Mouse (Mus musculus) embryonic stem cell, embryonic (primary cell): ENCODE results near the gene Ranbp10.

Source experiments
- CTCF ChIA-PET, 4 experiments: fragments of 300-600 bp in 2 of 4; fragments of 350-600 bp in 2 of 4; sonication (Branson Sonifier 250); formaldehyde crosslinking; loops; one replicate each; lab custom pipeline; 2022; ENCODE audit warnings: inconsistent platforms in 2 of 4; lab: Charles Lee
- POLR2A ChIA-PET, 4 experiments: fragments of 300-600 bp in 2 of 4; fragments of 350-600 bp in 2 of 4; sonication (Branson Sonifier 250); formaldehyde crosslinking; loops; one replicate each; lab custom pipeline; 2022; ENCODE audit warnings: antibody characterized with exemption in 4 of 4, inconsistent platforms in 1 of 4; lab: Charles Lee

The Ranbp10 gene

DNA sequence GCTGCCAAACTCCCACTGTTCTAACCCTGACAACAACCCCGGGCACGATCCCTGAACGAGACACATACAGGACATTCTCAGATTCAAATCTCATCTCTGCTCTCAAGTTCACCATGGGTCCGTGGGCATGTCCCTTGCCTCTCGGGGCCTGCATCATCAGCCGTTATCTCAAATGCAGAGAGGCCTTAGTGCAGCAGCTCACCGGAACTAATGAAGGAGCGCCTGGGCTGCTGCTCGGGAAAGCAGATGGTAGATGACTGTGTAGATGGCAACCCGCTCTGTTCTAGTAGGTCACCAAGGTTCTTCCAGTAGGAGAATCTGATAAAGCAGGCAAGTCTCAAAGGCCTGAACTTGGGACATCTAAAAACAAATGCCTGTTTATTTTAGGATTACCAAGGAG, 16.1 kb downstream of the Ranbp10 start:
- POLR2A ChIA-PET: interaction anchor here in 2 of 4 experiments (0.8 to 2.5 kb wide), 6 partner anchors 9 to 59 kb away, joined by 3 to 10 read pairs (median 4); partner anchors contain the start of genes Ranbp10 (in 1 of the 2) and Tsnaxip1 (in 1 of the 2)
- CTCF ChIA-PET: interaction anchor here in 1 of 4 experiments (0.6 to 1.5 kb wide), 2 partner anchors 24 to 95 kb away, joined by 3 to 4 read pairs; no protein-coding TSS in a partner anchor

DNA sequence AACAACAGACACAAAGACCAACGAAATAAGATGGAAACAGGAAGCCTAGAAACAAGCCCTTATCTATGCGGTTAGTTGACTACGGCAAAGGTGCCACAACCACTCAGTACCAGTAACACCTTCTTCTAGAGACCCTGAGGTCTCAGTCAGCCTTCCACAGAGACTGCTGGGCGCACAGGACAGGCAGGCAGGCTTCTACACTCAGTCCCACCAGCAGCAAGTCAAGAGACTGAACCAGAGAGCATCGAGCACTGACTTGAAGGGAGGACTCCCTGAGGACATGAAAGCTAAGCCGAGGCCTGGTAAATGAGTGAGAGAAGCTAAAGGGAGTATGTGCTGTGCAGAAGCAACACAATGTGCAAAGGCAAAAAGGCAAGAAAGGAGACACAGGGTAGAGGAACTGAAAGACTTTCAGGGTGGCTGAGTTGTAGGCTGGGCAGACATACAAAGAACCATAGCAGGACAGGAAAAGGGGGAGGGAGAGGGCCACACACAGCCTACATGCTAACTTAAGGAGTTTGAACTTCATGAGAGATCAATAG, 16.8 kb downstream of the Ranbp10 start:
- POLR2A ChIA-PET: interaction anchor here in 2 of 4 experiments (0.9 to 2.5 kb wide), 6 partner anchors 9 to 25 kb away, joined by 3 to 10 read pairs (median 4); partner anchors contain the start of genes Ranbp10 (in 1 of the 2) and Tsnaxip1 (in 1 of the 2)
- CTCF ChIA-PET: interaction anchor here in 1 of 4 experiments (0.6 to 1.5 kb wide), 2 partner anchors 25 to 94 kb away, joined by 3 to 4 read pairs; no protein-coding TSS in a partner anchor

DNA sequence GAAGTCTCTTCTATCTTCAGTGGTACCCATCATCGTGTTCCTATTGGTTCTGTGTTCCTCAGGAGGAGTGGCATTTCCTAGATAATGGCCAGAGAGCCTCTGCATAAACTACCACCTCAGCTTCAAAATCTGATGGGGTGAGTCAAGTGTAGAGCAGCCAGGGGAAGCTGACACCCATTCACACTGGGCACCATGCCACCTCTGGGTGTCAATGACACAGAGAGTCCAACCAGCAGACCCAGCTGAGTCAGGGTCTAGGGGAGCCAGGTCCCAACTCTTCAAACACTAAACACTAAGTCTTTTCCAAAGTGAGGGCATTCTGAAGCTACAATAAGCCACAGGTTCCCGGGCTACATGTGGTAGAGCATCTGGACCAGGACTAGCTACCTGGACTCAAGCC, 18.7 kb downstream of the Ranbp10 start:
- CTCF ChIA-PET: interaction anchor here in 2 of 4 experiments (0.9 to 1.5 kb wide), 2 partner anchors 20 to 94 kb away, joined by 4 to 6 read pairs; no protein-coding TSS in a partner anchor

DNA sequence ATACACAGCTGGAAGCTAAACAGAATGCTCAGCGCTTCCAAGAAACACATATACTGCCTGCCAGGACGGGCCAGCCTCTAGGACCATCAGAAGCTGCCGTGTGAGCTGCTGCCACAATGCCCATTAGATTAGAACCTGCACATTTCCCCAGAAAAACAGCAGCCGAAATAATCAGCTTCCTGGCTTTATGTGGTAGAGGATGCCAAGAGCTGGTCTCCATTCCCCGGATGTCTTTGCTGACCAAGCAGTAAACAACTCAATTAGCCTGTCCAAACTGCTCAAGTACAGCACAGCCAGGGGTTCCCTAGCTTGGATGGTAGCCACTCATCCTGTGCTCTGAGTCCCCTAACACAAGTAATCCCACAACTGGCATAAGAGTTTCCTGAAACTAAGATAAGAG, 19.4 kb downstream of the Ranbp10 start:
- ChIA-PET CTCF (interaction anchor here in 2 of 4 experiments (0.9 to 1.5 kb wide), 2 partner anchors 20 to 94 kb away, joined by 4 to 6 read pairs; no protein-coding TSS in a partner anchor), POLR2A (interaction anchor here in 3 of 4 experiments (1.0 to 1.9 kb wide), 8 partner anchors 8 to 92 kb away, joined by 3 to 5 read pairs (median 4); partner anchors contain the start of genes Pskh1 (in 1 of the 3), Ranbp10 (in 1 of the 3) and Tsnaxip1 (in 1 of the 3))

More for the DNA sequence above, 18.7 kb downstream of the Ranbp10 start:
- POLR2A ChIA-PET: interaction anchor here (0.7 to 1.9 kb wide), 8 partner anchors 9 to 91 kb away, joined by 3 to 7 read pairs (median 4); partner anchors contain the start of genes Pskh1 (in 1 of the 4), Ranbp10 (in 1 of the 4) and Tsnaxip1 (in 1 of the 4)

DNA sequence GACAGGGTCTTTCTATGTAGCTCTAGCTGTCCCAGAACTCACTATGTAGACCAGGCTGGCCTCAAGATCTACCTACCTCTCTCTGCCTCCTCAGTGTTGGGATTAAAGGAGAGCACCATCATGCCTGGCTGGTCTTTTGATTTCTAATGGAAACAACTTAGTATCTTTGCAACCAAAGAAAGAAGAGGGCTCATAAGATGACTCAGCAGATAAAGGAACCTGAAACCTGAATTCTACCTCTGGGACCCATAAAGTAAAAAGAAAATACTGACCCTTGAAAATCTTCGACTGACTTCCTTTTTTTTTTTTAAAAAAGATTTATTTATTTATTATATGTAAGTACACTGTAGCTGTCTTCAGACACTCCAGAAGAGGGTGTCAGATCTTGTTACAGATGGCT, 21.2 kb downstream of the Ranbp10 start:
- ChIA-PET CTCF (no interaction called here), POLR2A (interaction anchor here in 2 of 4 experiments (0.6 to 1.6 kb wide), 2 partner anchors 61 to 209 kb away, joined by 3 to 5 read pairs; no protein-coding TSS in a partner anchor)

DNA sequence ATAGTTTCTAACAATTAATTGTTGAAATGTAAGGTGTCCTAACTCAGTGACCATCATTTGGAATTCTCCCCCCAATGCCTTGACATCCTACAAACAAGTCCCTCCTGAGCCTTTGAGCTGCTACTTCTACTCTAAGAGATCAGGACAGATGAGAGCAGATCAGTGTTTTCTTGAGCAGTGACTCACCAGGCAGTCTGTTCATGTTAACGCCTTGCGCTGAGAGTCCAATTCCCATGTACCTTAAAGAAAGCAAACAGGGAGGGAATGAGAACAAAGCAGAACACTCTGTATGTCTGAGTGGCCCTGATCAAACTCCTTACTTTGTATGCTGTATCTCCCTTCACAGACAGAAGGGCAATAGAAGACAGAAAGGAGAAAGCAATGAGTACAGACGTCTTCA, 21.8 kb downstream of the Ranbp10 start:
- ChIA-PET POLR2A (interaction anchor here in 2 of 4 experiments (0.6 to 1.4 kb wide), 3 partner anchors 13 to 139 kb away, joined by 3 read pairs; partner anchors contain the start of gene Ranbp10 (in 1 of the 2)), CTCF (interaction anchor here in 1 of 4 experiments (0.6 kb wide), 2 partner anchors 9 to 125 kb away, joined by 3 read pairs; no protein-coding TSS in a partner anchor)

DNA sequence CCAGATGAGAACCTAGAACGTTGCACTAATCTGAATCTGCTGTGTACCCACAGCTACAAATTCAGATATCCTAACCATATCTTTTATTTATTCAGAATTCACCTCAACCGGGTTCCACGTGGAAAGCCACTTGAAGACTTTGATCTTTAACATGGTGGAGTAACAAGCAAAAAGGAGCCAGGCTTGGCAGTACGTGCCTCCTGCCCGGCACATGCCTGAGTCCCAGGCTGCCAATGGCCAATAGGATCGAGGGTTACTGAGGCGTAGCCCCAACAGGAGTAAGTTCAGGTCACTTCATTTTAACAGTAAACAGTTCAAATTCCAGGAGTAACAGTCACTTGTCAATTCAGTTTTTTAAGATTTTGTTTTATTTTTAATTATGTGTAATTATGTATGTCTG, 22.4 kb downstream of the Ranbp10 start:
- POLR2A ChIA-PET: interaction anchor here in 3 of 4 experiments (0.6 to 1.4 kb wide), 4 partner anchors 9 to 22 kb away, joined by 3 read pairs; partner anchors contain the start of gene Ranbp10 (in 2 of the 3)
- CTCF ChIA-PET: interaction anchor here in 1 of 4 experiments (1.1 kb wide), 1 partner anchor 91 kb away, joined by 3 read pairs; no protein-coding TSS in a partner anchor

DNA sequence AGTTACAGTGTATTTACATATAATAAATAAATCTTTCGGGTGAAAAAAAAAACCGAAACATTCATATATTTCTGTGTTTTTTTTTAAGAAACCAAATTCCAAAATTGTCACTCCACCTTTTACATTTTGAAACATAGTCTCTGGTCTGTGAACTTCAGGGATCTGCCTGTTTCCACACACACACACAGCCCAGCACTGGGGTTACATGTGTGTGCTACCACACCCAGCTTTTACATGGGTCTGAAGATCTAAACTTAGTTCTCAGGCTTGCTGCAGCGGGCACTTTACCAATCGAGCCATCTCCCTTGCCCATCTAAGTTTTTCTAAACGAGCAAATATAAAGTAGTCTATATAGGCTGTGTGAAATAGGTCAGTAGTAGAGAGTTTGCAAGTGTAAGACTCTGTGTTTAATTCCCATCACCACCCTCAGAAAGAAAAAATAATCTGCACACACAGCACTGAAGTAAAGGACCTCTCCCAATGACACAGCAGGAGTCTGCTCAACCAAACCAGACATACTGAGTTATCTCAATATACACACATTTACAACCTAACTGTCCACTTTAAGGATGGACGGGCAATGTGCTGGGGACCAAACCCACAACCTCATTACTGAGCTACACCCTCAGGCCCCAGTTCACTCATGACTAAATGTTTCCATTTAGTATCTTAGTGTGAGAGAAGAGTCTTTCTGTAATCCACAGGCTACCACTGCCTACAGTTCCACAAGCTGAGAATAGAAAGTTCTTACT, 25.8 kb downstream of the Ranbp10 start:
- POLR2A ChIA-PET: interaction anchor here in 1 of 4 experiments (1.0 kb wide), 1 partner anchor 92 kb away, joined by 3 read pairs; no protein-coding TSS in a partner anchor
- CTCF ChIA-PET: interaction anchor here in 1 of 4 experiments (1.5 kb wide), 1 partner anchor 13 kb away, joined by 4 read pairs; no protein-coding TSS in a partner anchor

DNA sequence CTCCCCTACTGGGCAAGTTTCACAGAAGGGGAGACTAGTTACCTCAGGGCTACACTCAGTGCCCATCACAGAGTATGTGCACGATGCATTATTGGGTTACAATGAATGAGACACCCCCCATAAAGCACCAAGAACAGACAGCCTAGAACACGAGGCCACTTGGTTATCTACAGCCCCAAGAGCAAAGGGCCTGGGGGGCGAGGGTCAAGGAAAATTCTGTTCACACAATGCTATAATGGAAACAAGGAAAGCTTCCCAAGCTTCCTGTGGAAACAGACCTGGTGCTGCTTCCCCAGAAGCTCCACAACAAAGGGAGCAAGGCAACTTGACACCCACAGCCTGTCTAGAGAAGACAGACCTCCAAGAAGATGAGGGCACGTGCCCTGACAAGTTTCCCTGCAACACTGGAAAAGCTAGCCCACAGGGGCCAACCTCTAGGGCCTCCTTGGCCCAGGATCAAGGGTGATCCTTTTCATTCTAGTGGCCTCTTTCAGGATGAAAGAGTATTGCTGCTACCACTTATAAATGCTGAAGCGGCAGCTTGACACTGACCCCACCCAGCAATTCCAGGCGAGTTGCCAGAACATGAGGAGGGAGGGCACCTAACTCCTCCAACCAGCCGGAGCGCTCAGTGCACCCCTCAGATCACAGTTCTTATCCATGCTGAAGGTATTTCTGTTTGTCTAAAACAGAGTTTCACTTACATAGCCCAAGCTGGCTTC, 27.9 kb downstream of the Ranbp10 start:
- CTCF ChIA-PET: interaction anchor here in 3 of 4 experiments (0.7 to 1.6 kb wide), 6 partner anchors 11 to 131 kb away, joined by 3 to 9 read pairs (median 3); no protein-coding TSS in a partner anchor
- POLR2A ChIA-PET: interaction anchor here in 3 of 4 experiments (0.6 to 2.8 kb wide), 21 partner anchors 8 to 530 kb away, joined by 3 to 12 read pairs (median 4); partner anchors contain the start of genes Ranbp10 (in 2 of the 3), Tsnaxip1 (in 2 of the 3), Acd (in 1 of the 3) and Nutf2 (in 1 of the 3)

DNA sequence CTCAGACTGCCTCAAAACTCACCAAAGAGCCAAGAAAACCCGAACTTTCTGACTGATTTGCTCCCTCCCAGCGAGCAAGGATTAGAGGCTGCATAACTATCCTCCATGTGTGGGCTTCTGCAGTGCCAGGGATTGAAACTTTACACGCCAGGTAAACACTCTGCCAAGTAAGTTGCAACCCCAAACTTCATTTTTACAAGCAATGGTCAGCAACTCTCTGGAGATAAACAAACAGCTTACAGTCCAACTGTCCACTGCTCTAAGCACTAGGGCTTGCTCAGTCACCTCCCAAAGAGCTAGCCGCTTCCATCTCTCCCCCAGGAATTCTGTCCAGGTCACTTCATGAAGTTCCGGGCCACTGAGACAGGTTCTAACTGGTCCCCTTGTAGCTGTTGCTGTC, 28.7 kb downstream of the Ranbp10 start:
- ChIA-PET CTCF (interaction anchor here in 3 of 4 experiments (0.9 to 1.6 kb wide), 3 partner anchors 10 to 84 kb away, joined by 4 to 9 read pairs (median 4); no protein-coding TSS in a partner anchor), POLR2A (interaction anchor here in 3 of 4 experiments (0.6 to 2.8 kb wide), 14 partner anchors 9 to 163 kb away, joined by 3 to 12 read pairs (median 4); partner anchors contain the start of genes Ranbp10 (in 2 of the 3), Tsnaxip1 (in 2 of the 3), Acd (in 1 of the 3) and Nutf2 (in 1 of the 3))

DNA sequence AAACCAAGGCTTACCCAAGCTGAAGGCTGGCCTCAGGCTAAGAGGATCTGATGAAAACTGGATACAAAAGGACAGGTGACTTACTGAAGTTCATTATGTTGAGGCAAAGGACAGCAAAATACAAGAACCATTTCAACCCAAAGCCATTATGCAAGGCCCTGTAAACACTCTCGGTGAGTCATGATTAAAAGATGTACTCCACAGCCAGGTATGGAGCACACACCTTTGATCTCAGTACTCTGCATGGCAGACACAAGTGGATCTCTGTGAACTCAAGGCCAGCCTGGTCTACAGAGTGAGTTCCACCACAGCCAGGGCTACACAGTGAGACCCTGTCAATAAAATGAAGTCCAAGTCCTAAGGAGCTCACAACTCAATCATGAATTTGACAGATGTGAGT, 31.4 kb downstream of the Ranbp10 start:
- CTCF ChIA-PET: interaction anchor here in 1 of 4 experiments (0.7 kb wide), 1 partner anchor 11 kb away, joined by 3 read pairs; no protein-coding TSS in a partner anchor
- POLR2A ChIA-PET: interaction anchor here in 2 of 4 experiments (0.8 to 1.2 kb wide), 2 partner anchors 31 to 104 kb away, joined by 3 read pairs; partner anchors contain the start of genes Pskh1 (in 1 of the 2), Ranbp10 (in 1 of the 2) and Tsnaxip1 (in 1 of the 2)

DNA sequence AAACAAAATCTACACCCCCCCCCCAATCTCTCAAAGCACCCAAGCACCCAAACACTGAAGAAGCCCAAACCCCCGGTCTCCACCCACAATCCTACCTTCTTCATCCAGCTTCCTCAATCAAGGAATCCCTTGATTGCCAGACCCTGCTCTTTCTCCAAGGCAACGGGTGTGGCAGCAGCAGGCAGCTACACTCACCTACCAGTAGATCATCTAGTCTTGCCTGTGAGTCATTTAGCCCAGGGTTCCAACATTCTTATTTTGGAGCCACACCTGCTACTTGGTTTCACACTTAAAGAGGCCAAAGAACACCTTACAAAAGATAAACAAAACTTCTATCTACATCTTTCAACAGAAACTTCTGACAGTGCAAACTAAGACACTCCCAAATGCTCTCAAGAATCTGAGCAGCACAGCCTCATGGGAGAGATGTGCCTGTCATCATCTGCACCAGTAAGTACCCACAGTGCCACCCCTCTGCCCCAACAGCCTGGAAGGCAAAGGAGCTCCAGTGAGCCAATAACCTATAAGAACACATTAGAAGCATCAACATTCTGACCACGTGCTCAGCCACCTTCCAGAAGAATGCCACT, 33.0 kb downstream of the Ranbp10 start:
- ChIA-PET CTCF (interaction anchor here in 3 of 4 experiments (0.7 to 1.2 kb wide), 4 partner anchors 25 to 186 kb away, joined by 3 to 10 read pairs (median 5); no protein-coding TSS in a partner anchor), POLR2A (interaction anchor here in 3 of 4 experiments (0.7 to 1.7 kb wide), 4 partner anchors 33 to 78 kb away, joined by 4 to 5 read pairs (median 5); partner anchors contain the start of genes Ranbp10 (in 1 of the 3), Thap11 (in 1 of the 3) and Tsnaxip1 (in 1 of the 3))

DNA sequence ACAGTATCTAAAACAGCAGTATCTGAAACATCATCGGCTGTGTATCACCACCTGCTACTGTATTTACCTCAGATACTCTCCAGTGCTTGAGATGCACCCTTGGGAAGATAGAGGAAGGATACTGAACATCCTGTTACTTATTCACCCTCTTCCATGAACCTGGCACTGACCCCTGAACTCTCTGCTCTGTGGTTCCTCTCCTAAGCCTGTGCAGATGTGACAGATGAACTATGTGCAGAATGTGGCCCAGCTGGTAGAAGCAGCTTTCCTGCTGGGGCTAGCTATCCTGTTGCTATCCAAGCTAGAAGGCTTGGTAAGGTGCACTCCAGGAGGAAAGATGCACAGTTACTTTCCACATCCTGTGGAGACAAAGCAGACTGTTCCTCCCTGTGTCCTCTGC, 33.8 kb downstream of the Ranbp10 start:
- POLR2A ChIA-PET: interaction anchor here in 2 of 4 experiments (1.6 to 1.7 kb wide), 4 partner anchors 34 to 83 kb away, joined by 3 to 5 read pairs (median 4); partner anchors contain the start of genes Ranbp10 (in 1 of the 2), Thap11 (in 1 of the 2) and Tsnaxip1 (in 1 of the 2)
- CTCF ChIA-PET: interaction anchor here in 2 of 4 experiments (1.1 to 1.2 kb wide), 2 partner anchors 80 to 186 kb away, joined by 3 to 6 read pairs; no protein-coding TSS in a partner anchor

DNA sequence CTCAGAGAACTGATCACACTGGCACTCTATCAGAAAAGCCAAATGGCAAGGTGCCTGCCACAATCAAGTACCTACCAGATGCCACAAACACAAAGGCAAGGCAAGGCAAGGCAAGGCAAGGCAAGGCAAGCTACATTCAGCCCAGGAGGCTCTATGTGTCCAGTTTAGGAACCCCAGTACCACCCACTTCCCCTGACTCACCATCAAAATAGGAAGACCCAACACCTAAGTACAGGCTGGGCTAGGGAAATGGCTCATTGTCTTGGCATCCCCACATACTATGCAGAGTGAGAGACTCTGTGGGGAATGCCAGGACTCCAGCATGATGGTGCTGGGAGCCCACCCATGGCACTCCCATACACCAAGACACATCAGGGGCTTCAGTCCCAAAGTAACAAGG, 37.5 kb downstream of the Ranbp10 start:
- POLR2A ChIA-PET: interaction anchor here in 2 of 4 experiments (0.6 to 0.8 kb wide), 2 partner anchors 78 to 159 kb away, joined by 3 to 11 read pairs; no protein-coding TSS in a partner anchor
- CTCF ChIA-PET: interaction anchor here in 3 of 4 experiments (1.0 to 5.5 kb wide), 3 partner anchors 11 to 76 kb away, joined by 3 to 57 read pairs (median 3); no protein-coding TSS in a partner anchor

DNA sequence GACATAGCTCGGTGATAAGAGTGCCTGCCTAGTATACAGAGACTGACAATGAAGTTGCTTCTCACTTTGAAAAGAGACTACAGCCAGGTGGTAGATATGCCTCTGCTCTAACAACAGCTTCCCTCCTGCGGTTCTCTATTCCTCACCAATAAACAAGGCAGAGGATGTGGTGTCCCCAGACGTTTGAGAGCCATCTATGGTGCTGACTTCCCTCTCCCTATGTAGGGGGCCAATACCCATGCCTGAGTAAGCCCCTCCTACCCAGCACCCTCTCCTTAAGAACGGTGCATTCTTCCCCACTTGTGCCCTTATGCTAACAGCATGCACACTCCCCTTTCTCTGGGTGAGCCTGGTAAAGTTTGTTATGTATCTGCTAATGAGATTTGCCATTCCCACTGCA, 38.2 kb downstream of the Ranbp10 start:
- POLR2A ChIA-PET: interaction anchor here in 3 of 4 experiments (1.1 to 1.2 kb wide), 6 partner anchors 10 to 73 kb away, joined by 3 to 7 read pairs (median 4); no protein-coding TSS in a partner anchor
- CTCF ChIA-PET: interaction anchor here (0.5 to 5.5 kb wide), 21 partner anchors 8 to 1411 kb away, joined by 3 to 57 read pairs (median 5); partner anchors contain the start of gene Ripor1 (in 1 of the 4)
